Mouse (Mus musculus) retina, embryonic 14.5 days (tissue): ENCODE measurements around the gene Foxp1.

Source experiments
- DNase-seq: peaks from one replicate; pipeline ENCODE4 v3.0.0-alpha.2; 2015; ENCODE audit warnings: low spot score

Foxp1 gene

DNA sequence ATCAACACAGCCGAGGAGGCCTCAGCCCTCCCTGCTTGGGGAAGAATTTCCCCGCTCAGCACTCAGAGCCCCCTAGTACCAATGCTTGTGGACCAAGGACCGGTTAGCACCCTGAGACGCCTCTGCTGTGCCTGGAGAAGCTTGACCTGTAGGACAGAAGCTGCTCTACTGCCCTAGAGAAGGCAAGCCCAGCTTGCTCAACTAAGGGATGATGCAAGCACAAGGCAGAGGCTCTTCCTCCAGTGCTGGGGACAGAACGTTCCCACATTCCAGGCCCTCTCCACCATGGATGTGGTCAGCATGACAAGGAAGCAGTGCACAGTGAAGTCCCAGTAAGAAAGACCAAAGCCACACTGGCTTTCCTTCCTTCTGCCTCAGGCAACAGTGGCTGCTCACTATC lies 347.1 kb downstream of the Foxp1 start:
- no peak for DNase-seq

GRCm38 (mm10) chr6:99173902-99174210 lies 348.7 kb downstream of the Foxp1 start:
- no peak for DNase-seq

- DNase-seq = no peak
Observed at GRCm38 (mm10) chr6:99173066-99173901, 349.2 kb downstream of the Foxp1 start.

DNA sequence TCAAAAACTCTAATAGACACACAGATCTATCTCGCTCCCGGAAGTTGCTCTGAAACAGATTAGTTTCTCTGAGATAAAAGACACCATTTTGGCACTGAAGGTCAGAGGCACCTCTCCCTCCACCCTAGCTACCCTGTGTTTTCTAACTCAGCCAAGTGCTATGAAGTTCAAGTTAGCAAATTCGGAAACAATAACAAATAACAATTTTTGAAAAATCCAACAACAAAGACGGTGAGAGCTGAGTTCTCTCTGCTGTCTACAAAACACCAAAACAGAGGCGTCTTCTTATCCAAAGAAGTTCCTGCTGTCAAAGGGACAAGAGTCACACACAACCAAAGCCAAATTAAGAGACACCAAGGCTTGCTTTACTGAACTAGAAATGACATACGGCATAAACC lies 349.9 kb downstream of the Foxp1 start:
- DNase-seq = no peak

- no peak for DNase-seq
Observed at GRCm38 (mm10) chr6:99171901-99172588, 350.5 kb downstream of the Foxp1 start.

GRCm38 (mm10) chr6:99171281-99171825 lies 351.2 kb downstream of the Foxp1 start:
- DNase-seq = no peak

GRCm38 (mm10) chr6:99168727-99169126 lies 353.8 kb downstream of the Foxp1 start:
- no peak for DNase-seq

- DNase-seq = no peak
Observed at GRCm38 (mm10) chr6:99167001-99167400, 355.5 kb downstream of the Foxp1 start.

GRCm38 (mm10) chr6:99166169-99166568 lies 356.4 kb downstream of the Foxp1 start:
- no peak for DNase-seq

DNA sequence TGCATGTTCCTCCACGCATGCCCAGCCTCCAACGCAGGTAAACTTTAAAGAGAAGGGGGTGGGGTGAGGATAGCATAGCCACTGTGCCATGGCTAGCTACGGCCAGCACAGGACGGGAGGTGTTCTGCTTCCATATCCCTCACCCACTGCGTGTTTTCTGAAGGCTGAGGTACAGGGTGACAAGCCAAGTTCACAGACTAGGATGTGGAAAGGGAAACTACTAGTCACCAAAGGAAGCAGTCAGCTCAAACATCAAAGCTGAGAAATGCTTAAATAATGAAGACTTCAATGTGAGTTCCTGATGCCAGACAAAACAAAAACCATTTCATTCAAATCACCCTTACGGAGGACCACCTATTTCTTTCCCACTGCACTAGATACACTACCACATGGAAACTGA lies 357.8 kb downstream of the Foxp1 start:
- DNase-seq = no peak

DNA sequence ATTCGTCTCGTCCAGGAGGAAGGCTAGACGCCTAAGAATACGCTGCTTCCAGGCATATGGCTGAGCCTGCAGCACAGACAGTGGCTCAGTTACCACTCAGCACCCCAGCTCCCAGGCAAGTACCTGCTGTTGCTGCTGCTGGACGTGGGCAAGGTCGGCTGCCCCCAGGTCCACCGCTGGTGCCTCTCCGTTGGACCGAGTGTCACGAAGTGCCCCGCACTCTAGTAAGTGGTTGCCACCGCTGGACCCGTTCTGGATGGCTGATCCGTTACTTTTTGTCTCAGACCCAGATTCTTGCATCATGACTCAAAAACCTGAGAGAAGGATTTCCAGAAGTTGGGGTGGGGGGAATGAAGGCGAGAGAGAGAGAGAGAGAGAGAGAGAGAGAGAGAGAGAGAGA lies 359.8 kb downstream of the Foxp1 start:
- no peak for DNase-seq

- DNase-seq = no peak
Observed at GRCm38 (mm10) chr6:99160348-99160693, 362.2 kb downstream of the Foxp1 start.

DNA sequence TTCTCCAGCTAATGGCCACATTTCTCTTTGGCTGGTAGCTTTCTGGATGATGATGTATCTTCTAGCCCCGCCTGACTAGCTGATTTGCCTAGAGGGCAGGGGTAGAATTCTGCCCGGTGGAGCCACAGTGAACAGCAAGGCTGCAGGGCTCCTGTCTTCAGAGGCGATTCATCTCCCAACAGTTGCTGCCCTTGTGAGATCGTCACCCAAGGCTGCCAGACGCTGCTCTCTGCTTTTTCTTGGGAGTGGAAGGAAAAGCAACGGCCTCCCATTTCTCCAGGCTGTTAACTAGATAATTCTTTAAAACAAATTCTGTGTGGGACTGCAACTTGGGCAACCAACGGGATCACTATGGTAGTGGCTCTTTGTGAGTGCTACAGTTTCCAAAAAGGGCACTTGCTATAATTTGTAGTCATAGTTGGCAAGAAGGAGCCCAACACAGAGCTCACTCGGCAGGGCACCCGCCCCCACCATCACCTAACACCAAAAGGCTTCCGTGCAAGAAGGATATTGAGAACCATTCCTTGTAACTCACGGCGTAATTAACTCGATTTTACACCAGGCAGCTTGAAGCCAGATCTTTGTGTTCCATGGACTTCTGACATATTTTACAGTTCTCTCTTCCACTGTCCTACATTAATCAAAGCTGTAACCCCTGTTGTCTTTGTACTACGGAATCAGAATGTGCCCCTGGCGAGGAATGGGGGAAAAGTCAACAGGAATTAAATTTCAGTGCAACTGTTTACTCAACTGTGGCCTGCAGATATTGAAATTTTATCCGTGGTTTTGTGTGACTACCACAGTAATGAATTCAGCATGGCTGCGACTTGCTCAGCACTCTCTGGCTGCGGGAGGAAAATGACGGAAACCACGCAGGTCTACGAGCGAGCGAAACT lies 362.8 kb downstream of the Foxp1 start:
- peak; percentile 35 for DNase-seq

DNA sequence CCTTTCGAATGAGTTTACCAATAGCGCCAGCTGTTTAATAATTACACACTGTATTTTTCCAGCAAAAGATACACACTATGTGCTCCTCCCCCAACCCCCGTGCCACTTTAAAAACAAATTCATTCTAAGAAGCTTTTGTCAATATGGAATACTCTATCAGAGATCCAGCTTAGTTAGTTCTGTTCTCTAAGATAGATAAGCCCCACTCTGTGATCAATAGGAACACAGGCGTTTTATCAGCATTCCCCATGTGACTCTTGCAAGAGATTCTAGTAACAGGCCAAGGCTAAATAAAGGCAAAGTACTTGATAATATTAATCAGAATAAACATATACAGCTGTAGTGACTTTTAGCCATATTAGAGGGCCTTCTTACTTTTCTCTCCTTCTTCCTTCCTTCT lies 368.8 kb downstream of the Foxp1 start:
- DNase-seq = no peak

GRCm38 (mm10) chr6:99146400-99146905 lies 376.1 kb downstream of the Foxp1 start:
- no peak for DNase-seq

DNA sequence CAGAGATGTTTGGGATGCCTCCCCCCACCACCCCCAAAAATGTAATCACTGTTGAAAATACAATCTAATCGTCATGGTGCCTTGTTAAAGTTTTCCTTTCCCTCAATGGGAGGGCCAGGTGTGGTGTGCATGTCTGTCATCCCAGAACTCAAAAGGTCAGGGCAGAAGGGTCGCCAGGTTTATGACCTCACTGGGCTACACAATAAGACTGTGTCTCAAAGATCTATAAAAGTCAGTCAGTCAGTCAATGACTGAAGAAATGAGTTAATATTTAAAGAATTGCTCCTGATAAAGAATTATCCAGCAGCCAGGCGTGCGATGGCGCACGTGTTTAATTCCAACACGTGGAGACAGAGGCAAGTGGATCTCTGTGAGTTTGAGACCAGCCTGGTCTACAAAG lies 377.5 kb downstream of the Foxp1 start:
- no peak for DNase-seq

DNA sequence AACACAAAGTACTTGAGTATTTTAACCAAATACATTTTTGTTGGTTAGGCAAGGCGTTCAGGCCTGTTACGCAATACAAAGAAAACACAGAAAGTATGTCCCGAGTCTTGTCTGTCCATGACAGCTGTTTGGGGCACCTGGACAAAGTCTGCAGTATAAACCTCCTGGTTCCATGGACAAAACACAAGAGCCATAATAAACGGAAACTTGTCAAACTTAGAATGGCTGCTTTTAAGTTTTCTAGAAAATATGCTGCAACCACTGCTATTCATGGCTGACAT lies 378.8 kb downstream of the Foxp1 start:
- no peak for DNase-seq

- DNase-seq = no peak
Observed at GRCm38 (mm10) chr6:99142900-99143755, 379.4 kb downstream of the Foxp1 start.

GRCm38 (mm10) chr6:99138041-99138440 lies 384.5 kb downstream of the Foxp1 start:
- no peak for DNase-seq

GRCm38 (mm10) chr6:99137071-99137470 lies 385.4 kb downstream of the Foxp1 start:
- DNase-seq = no peak

- peak; percentile 78 for DNase-seq
Observed at GRCm38 (mm10) chr6:99135938-99136729, 386.4 kb downstream of the Foxp1 start.
